Mouse (Mus musculus): ENCODE results near the gene Epha1. TPM values are rescaled to one million over a fixed set of nuclear protein-coding genes. Genes with fewer than 3 reads are reported as not detected.

The Epha1 gene
- polyA plus RNA-seq, 1 experiment from 2014 or later = 0.96 TPM

- Histone ChIP-seq H3K27ac (replicated peaks in 1 of 2; ENCODE audit: control insufficient read depth in 1 of 2, insufficient read depth in 1 of 2, low read depth in 2 of 2, low read length in 2 of 2) (no peak overlapping the region), H3K4me3 (ENCODE audit: control insufficient read depth in 1 of 2, insufficient read depth in 1 of 2, low read depth in 1 of 2, low read length in 2 of 2) (no peak overlapping the region), H3K4me1 (ENCODE audit: control insufficient read depth in 2 of 2, insufficient read depth in 2 of 2, low read length in 2 of 2) (no peaks in the 10 kb centered on the region), H3K36me3 (ENCODE audit: control insufficient read depth, insufficient read depth, low read length) (no peaks in the 10 kb centered on the region), H3K9ac (ENCODE audit: low read length) (no peak overlapping the region), H3K9me3 (ENCODE audit: control insufficient read depth, low read length) (no peaks in the 10 kb centered on the region), H3K27me3 (ENCODE audit: control insufficient read depth, insufficient read depth, low read length) (0 out of 2 replicates have a peak, but pooled peaks cover 5% of the 10 kb centered on the region), H3K4me2 (ENCODE audit: low read length) (no peak overlapping the region)
- ATAC-seq (ENCODE audit: insufficient number of reproducible peaks, insufficient read depth, low FRiP score, low read depth) = no peak
- WGBS = 66% methylated on average over 3 of the region's 3 CpGs
Observed at GRCm38 (mm10) chr6:42330216-42330615, 42.9 kb downstream of the Epha1 start.

GRCm38 (mm10) chr6:42328757-42329156 is 44.3 kb downstream of the Epha1 start:
- H3K4me3 ChIP-seq (ENCODE audit: control insufficient read depth in 1 of 2, insufficient read depth in 1 of 2, low read depth in 1 of 2, low read length in 2 of 2) = no peak overlapping the region
- no peak overlapping the region for H3K4me2 ChIP-seq (ENCODE audit: low read length)
- peaks cover 18% of the 10 kb centered on the region for H3K27me3 ChIP-seq (ENCODE audit: control insufficient read depth, insufficient read depth, low read length)
- no peak for ATAC-seq (ENCODE audit: insufficient number of reproducible peaks, insufficient read depth, low FRiP score, low read depth)
- peaks cover under 1 to 1% of the 10 kb centered on the region in 2 experiments; a peak in 2 of 4 replicates for H3K4me1 ChIP-seq (ENCODE audit: control insufficient read depth in 2 of 2, insufficient read depth in 2 of 2, low read length in 2 of 2)
- no peaks in the 10 kb centered on the region for H3K9me3 ChIP-seq (ENCODE audit: control insufficient read depth, low read length)
- no peaks in the 10 kb centered on the region for H3K36me3 ChIP-seq (ENCODE audit: control insufficient read depth, insufficient read depth, low read length)
- no peak overlapping the region for H3K27ac ChIP-seq (replicated peaks in 1 of 2; ENCODE audit: control insufficient read depth in 1 of 2, insufficient read depth in 1 of 2, low read depth in 2 of 2, low read length in 2 of 2)
- no peak overlapping the region for H3K9ac ChIP-seq (ENCODE audit: low read length)
- 46% methylated on average over 3 of the region's 3 CpGs for WGBS

GRCm38 (mm10) chr6:42326509-42326908 is 46.6 kb downstream of the Epha1 start:
- H3K4me3 ChIP-seq (ENCODE audit: control insufficient read depth in 1 of 2, insufficient read depth in 1 of 2, low read depth in 1 of 2, low read length in 2 of 2) = no peak overlapping the region
- ATAC-seq (ENCODE audit: insufficient number of reproducible peaks, insufficient read depth, low FRiP score, low read depth) = no peak
- peaks cover 41% of the 10 kb centered on the region for H3K27me3 ChIP-seq (ENCODE audit: control insufficient read depth, insufficient read depth, low read length)
- no peak overlapping the region for H3K9ac ChIP-seq (ENCODE audit: low read length)
- no peaks in the 10 kb centered on the region for H3K36me3 ChIP-seq (ENCODE audit: control insufficient read depth, insufficient read depth, low read length)
- H3K9me3 ChIP-seq (ENCODE audit: control insufficient read depth, low read length) = no peaks in the 10 kb centered on the region
- no peak overlapping the region for H3K27ac ChIP-seq (replicated peaks in 1 of 2; ENCODE audit: control insufficient read depth in 1 of 2, insufficient read depth in 1 of 2, low read depth in 2 of 2, low read length in 2 of 2)
- 71% methylated on average over 3 of the region's 3 CpGs for WGBS
- H3K4me2 ChIP-seq (ENCODE audit: low read length) = no peak overlapping the region
- peaks cover 4 to 6% of the 10 kb centered on the region in 2 experiments for H3K4me1 ChIP-seq (ENCODE audit: control insufficient read depth in 2 of 2, insufficient read depth in 2 of 2, low read length in 2 of 2)

GRCm38 (mm10) chr6:42325268-42325609 is 47.8 kb downstream of the Epha1 start:
- peak overlapping the region; percentile 97 for H3K4me2 ChIP-seq (ENCODE audit: low read length)
- H3K36me3 ChIP-seq (ENCODE audit: control insufficient read depth, insufficient read depth, low read length) = no peaks in the 10 kb centered on the region
- H3K27ac ChIP-seq (replicated peaks in 1 of 2; ENCODE audit: control insufficient read depth in 1 of 2, insufficient read depth in 1 of 2, low read depth in 2 of 2, low read length in 2 of 2) = no peak overlapping the region
- peaks cover 4 to 6% of the 10 kb centered on the region in 2 experiments for H3K4me1 ChIP-seq (ENCODE audit: control insufficient read depth in 2 of 2, insufficient read depth in 2 of 2, low read length in 2 of 2)
- H3K4me3 ChIP-seq (ENCODE audit: control insufficient read depth in 1 of 2, insufficient read depth in 1 of 2, low read depth in 1 of 2, low read length in 2 of 2) = peak overlapping the region; percentile 51 to 63
- no peak for ATAC-seq (ENCODE audit: insufficient number of reproducible peaks, insufficient read depth, low FRiP score, low read depth)
- peaks cover 52% of the 10 kb centered on the region for H3K27me3 ChIP-seq (ENCODE audit: control insufficient read depth, insufficient read depth, low read length)
- peak overlapping the region; percentile 68 for H3K9ac ChIP-seq (ENCODE audit: low read length)
- H3K9me3 ChIP-seq (ENCODE audit: control insufficient read depth, low read length) = no peaks in the 10 kb centered on the region
- WGBS = 8% methylated on average over 7 of the region's 7 CpGs

GRCm38 (mm10) chr6:42324482-42325267 is 48.4 kb downstream of the Epha1 start, which contains the start of gene Fam131b:
Gene Fam131b, minus strand, starts transcription at chr6:42324643.
- Histone ChIP-seq H3K4me3 (ENCODE audit: control insufficient read depth in 1 of 2, insufficient read depth in 1 of 2, low read depth in 1 of 2, low read length in 2 of 2) (peak within 1 kb of the TSS; percentile 51 to 63), H3K9ac (ENCODE audit: low read length) (peak within 1 kb of the TSS; percentile 68), H3K4me2 (ENCODE audit: low read length) (peak within 1 kb of the TSS; percentile 97), H3K9me3 (ENCODE audit: control insufficient read depth, low read length) (no peaks in the 10 kb centered on the region), H3K4me1 (ENCODE audit: control insufficient read depth in 2 of 2, insufficient read depth in 2 of 2, low read length in 2 of 2) (peaks cover 4 to 6% of the 10 kb centered on the region in 2 experiments), H3K36me3 (ENCODE audit: control insufficient read depth, insufficient read depth, low read length) (no peaks in the 10 kb centered on the region), H3K27ac (replicated peaks in 1 of 2; ENCODE audit: control insufficient read depth in 1 of 2, insufficient read depth in 1 of 2, low read depth in 2 of 2, low read length in 2 of 2) (no peak within 1 kb of the TSS), H3K27me3 (ENCODE audit: control insufficient read depth, insufficient read depth, low read length) (peaks cover 52% of the 10 kb centered on the region)
- ATAC-seq (ENCODE audit: insufficient number of reproducible peaks, insufficient read depth, low FRiP score, low read depth) = peak; percentile 51
- 1% methylated on average over 32 of the region's 68 CpGs for WGBS

- peaks cover 52% of the 10 kb centered on the region for H3K27me3 ChIP-seq (ENCODE audit: control insufficient read depth, insufficient read depth, low read length)
- H3K4me1 ChIP-seq (ENCODE audit: control insufficient read depth in 2 of 2, insufficient read depth in 2 of 2, low read length in 2 of 2) = peaks cover 4 to 6% of the 10 kb centered on the region in 2 experiments
- peak; percentile 17; the same call in 1 of the 2 replicates for ATAC-seq (ENCODE audit: insufficient number of reproducible peaks, insufficient read depth, low FRiP score, low read depth)
- no peaks in the 10 kb centered on the region for H3K9me3 ChIP-seq (ENCODE audit: control insufficient read depth, low read length)
- no peaks in the 10 kb centered on the region for H3K36me3 ChIP-seq (ENCODE audit: control insufficient read depth, insufficient read depth, low read length)
- 1% methylated on average over 16 of the region's 32 CpGs for WGBS
- peak overlapping the region; percentile 97 for H3K4me2 ChIP-seq (ENCODE audit: low read length)
- peak overlapping the region; percentile 68 for H3K9ac ChIP-seq (ENCODE audit: low read length)
- H3K27ac ChIP-seq (replicated peaks in 1 of 2; ENCODE audit: control insufficient read depth in 1 of 2, insufficient read depth in 1 of 2, low read depth in 2 of 2, low read length in 2 of 2) = no peak overlapping the region
- H3K4me3 ChIP-seq (ENCODE audit: control insufficient read depth in 1 of 2, insufficient read depth in 1 of 2, low read depth in 1 of 2, low read length in 2 of 2) = peak overlapping the region; percentile 51 to 63
Observed at GRCm38 (mm10) chr6:42324067-42324481, 49.0 kb downstream of the Epha1 start.

- 2% methylated on average over 28 of the region's 28 CpGs for WGBS
Observed at GRCm38 (mm10) chr6:42323371-42324066, 49.5 kb downstream of the Epha1 start.

More at GRCm38 (mm10) chr6:42323371-42324066, 49.5 kb downstream of the Epha1 start:
- Histone ChIP-seq H3K4me2 (ENCODE audit: low read length) (peak overlapping the region; percentile 97), H3K4me3 (ENCODE audit: control insufficient read depth in 1 of 2, insufficient read depth in 1 of 2, low read depth in 1 of 2, low read length in 2 of 2) (peak overlapping the region; percentile 51 to 63), H3K4me1 (ENCODE audit: control insufficient read depth in 2 of 2, insufficient read depth in 2 of 2, low read length in 2 of 2) (peaks cover 4 to 6% of the 10 kb centered on the region in 2 experiments), H3K36me3 (ENCODE audit: control insufficient read depth, insufficient read depth, low read length) (no peaks in the 10 kb centered on the region), H3K9ac (ENCODE audit: low read length) (peak overlapping the region; percentile 68; the same call in 1 of the 2 replicates), H3K27me3 (ENCODE audit: control insufficient read depth, insufficient read depth, low read length) (peaks cover 52% of the 10 kb centered on the region), H3K27ac (replicated peaks in 1 of 2; ENCODE audit: control insufficient read depth in 1 of 2, insufficient read depth in 1 of 2, low read depth in 2 of 2, low read length in 2 of 2) (no peak overlapping the region), H3K9me3 (ENCODE audit: control insufficient read depth, low read length) (no peaks in the 10 kb centered on the region)
- no peak for ATAC-seq (ENCODE audit: insufficient number of reproducible peaks, insufficient read depth, low FRiP score, low read depth)

All from heart, embryonic 14.5 days (tissue).